Mouse (Mus musculus) stomach, postnatal 0 days (tissue): ENCODE data around the gene Snd1. TPM values are rescaled to one million over a fixed set of nuclear protein-coding genes. Genes with fewer than 3 reads are reported as not detected.
A peak's percentile ranks its signal among the peaks of the same experiment; 100 is the strongest.

Source experiments
- ATAC-seq: fragments of 200-750 bp; cut with Nextera tagmentation; 2 replicates; pipeline ENCODE4 v1.8.0; 2017; ENCODE audit not compliant: low FRiP score, low TSS enrichment
- DNase-seq: peaks from one replicate; pipeline ENCODE4 v3.0.0-alpha.2; 2016; ENCODE audit warnings: low spot score
- H3K27ac ChIP-seq: fragments of 300-500 bp; sonication (generic); replicated peaks from 2 replicates; pipeline ENCODE4 v1.5.1; 2014; ENCODE audit warnings: mild to moderate bottlenecking, control low read depth
- H3K27me3 ChIP-seq: fragments of 300-500 bp; sonication (generic); 2 replicates; pipeline ENCODE4 v1.6.1; 2014; ENCODE audit warnings: low read length; ENCODE audit not compliant: control insufficient read depth, insufficient read depth
- H3K36me3 ChIP-seq: fragments of 300-500 bp; sonication (generic); 2 replicates; pipeline ENCODE4 v1.6.1; 2014; ENCODE audit warnings: low read length, mixed read lengths; ENCODE audit not compliant: control insufficient read depth, insufficient read depth
- H3K4me1 ChIP-seq: fragments of 300-500 bp; sonication (generic); replicated peaks from 2 replicates; pipeline ENCODE4 v1.6.1; 2014; ENCODE audit warnings: antibody characterized with exemption; ENCODE audit not compliant: control insufficient read depth, insufficient read depth
- H3K4me2 ChIP-seq: fragments of 300-500 bp; sonication (generic); replicated peaks from 2 replicates; pipeline ENCODE4 v1.6.1; 2014; ENCODE audit warnings: low read depth, mild to moderate bottlenecking, control low read depth, moderate library complexity
- H3K4me3 ChIP-seq: fragments of 300-500 bp; sonication (generic); 2 replicates; pipeline ENCODE4 v1.5.1; 2014; ENCODE audit warnings: low read depth, low read length, control low read depth
- H3K9ac ChIP-seq: fragments of 300-500 bp; sonication (generic); 2 replicates; pipeline ENCODE4 v1.6.1; 2014; ENCODE audit warnings: mild to moderate bottlenecking, low read length, control low read depth, mixed read lengths
- H3K9me3 ChIP-seq: fragments of 300-500 bp; sonication (generic); 2 replicates; pipeline ENCODE4 v1.6.1; 2016; ENCODE audit warnings: low read length; ENCODE audit not compliant: control insufficient read depth
- CTCF ChIP-seq: IDR thresholded peaks from 2 replicates; pipeline ENCODE4 v1.5.1; 2016; ENCODE audit warnings: antibody characterized with exemption, low read depth, mild to moderate bottlenecking, moderate library complexity
- EP300 ChIP-seq: optimal IDR thresholded peaks from 2 replicates; pipeline ENCODE3; 2016; ENCODE audit warnings: antibody characterized with exemption
- WGBS: fragments of 180-500 bp; shearing (Covaris S2); extraction: QIAGEN DNeasy Blood & Tissue Kit; methylation state at CpG from one replicate; pipeline ENCODE4 v1.1.7; 2014; 5-methylcytosine and 5-hydroxymethylcytosine counted together
- polyA plus RNA-seq: library from polyadenylated mRNA; unstranded; fragments of >200 nt; fragmentation: Nextera tagmentation; extraction: Ambion mirVana; gene quantifications from 2 replicates; pipeline ENCODE4 v1.2.1, GENCODE M21; 2015

Gene Snd1
- polyA plus RNA-seq, 1 experiment from 2014 or later = 81.3 TPM

- Histone ChIP-seq H3K4me3 (no peak overlapping the region), H3K36me3 (no peaks in the 10 kb centered on the region), H3K4me1 (no peaks in the 10 kb centered on the region), H3K9ac (no peak overlapping the region), H3K27me3 (no peaks in the 10 kb centered on the region), H3K4me2 (no peak overlapping the region), H3K27ac (no peak overlapping the region), H3K9me3 (no peaks in the 10 kb centered on the region)
- no peak for TF ChIP-seq EP300
- no peak for TF ChIP-seq CTCF
- DNase-seq (no peak), ATAC-seq (0 out of 2 replicates have a peak, but pooled peaks have one; percentile 59)
- WGBS = 54% methylated on average over 6 of the region's 6 CpGs
Measured at GRCm38 (mm10) chr6:28731246-28731645, 256.3 kb downstream of the Snd1 start.

- H3K27ac ChIP-seq = no peak overlapping the region
- TF ChIP-seq CTCF (no peak), EP300 (no peak)
- no peak overlapping the region for H3K9ac ChIP-seq
- H3K27me3 ChIP-seq = no peaks in the 10 kb centered on the region
- no peaks in the 10 kb centered on the region for H3K9me3 ChIP-seq
- WGBS = 55% methylated on average over 5 of the region's 5 CpGs
- ATAC-seq = 0 out of 2 replicates have a peak, but pooled peaks have one; percentile 32
- H3K4me2 ChIP-seq = no peak overlapping the region
- no peak overlapping the region for H3K4me3 ChIP-seq
- DNase-seq = no peak
- no peaks in the 10 kb centered on the region for H3K4me1 ChIP-seq
- no peaks in the 10 kb centered on the region for H3K36me3 ChIP-seq
Measured at GRCm38 (mm10) chr6:28733884-28734647, 259.1 kb downstream of the Snd1 start.

GRCm38 (mm10) chr6:28735116-28735515 lies 260.2 kb downstream of the Snd1 start:
- no peaks in the 10 kb centered on the region for H3K9me3 ChIP-seq
- TF ChIP-seq CTCF (peak; percentile 26), EP300 (no peak)
- no peaks in the 10 kb centered on the region for H3K27me3 ChIP-seq
- no peaks in the 10 kb centered on the region for H3K36me3 ChIP-seq
- H3K9ac ChIP-seq = no peak overlapping the region
- peak; percentile 65; the same call in 1 of the 2 replicates for ATAC-seq
- DNase-seq = peak; percentile 58
- no peak overlapping the region for H3K4me2 ChIP-seq
- WGBS = 45% methylated on average over 9 of the region's 9 CpGs
- no peak overlapping the region for H3K27ac ChIP-seq
- H3K4me3 ChIP-seq = no peak overlapping the region
- H3K4me1 ChIP-seq = no peaks in the 10 kb centered on the region

- Histone ChIP-seq H3K4me3 (no peak overlapping the region), H3K4me1 (no peaks in the 10 kb centered on the region), H3K4me2 (no peak overlapping the region), H3K36me3 (no peaks in the 10 kb centered on the region), H3K9ac (no peak overlapping the region), H3K27me3 (no peaks in the 10 kb centered on the region), H3K9me3 (no peaks in the 10 kb centered on the region), H3K27ac (no peak overlapping the region)
- TF ChIP-seq CTCF = no peak
- no peak for TF ChIP-seq EP300
- WGBS = 65% methylated on average over 7 of the region's 7 CpGs
- no peak for DNase-seq
- ATAC-seq = no peak
Measured at GRCm38 (mm10) chr6:28736665-28737064, 261.7 kb downstream of the Snd1 start.

- Histone ChIP-seq H3K4me3 (no peak overlapping the region), H3K27ac (no peak overlapping the region), H3K27me3 (no peaks in the 10 kb centered on the region), H3K9ac (no peak overlapping the region), H3K36me3 (no peaks in the 10 kb centered on the region), H3K4me1 (no peaks in the 10 kb centered on the region), H3K9me3 (no peaks in the 10 kb centered on the region), H3K4me2 (no peak overlapping the region)
- no peak for DNase-seq
- ATAC-seq = no peak
- WGBS = 64% methylated on average over 1 of the region's 1 CpGs
- TF ChIP-seq CTCF = no peak
- TF ChIP-seq EP300 = no peak
Measured at GRCm38 (mm10) chr6:28737601-28738000, 262.7 kb downstream of the Snd1 start.

- H3K9ac ChIP-seq = no peak overlapping the region
- H3K4me1 ChIP-seq = no peaks in the 10 kb centered on the region
- no peak overlapping the region for H3K27ac ChIP-seq
- TF ChIP-seq EP300 (no peak), CTCF (no peak)
- H3K4me3 ChIP-seq = no peak overlapping the region
- 18% methylated on average over 1 of the region's 1 CpGs for WGBS
- DNase-seq (no peak), ATAC-seq (no peak)
- no peaks in the 10 kb centered on the region; the same call in 1 of the 2 replicates for H3K36me3 ChIP-seq
- H3K27me3 ChIP-seq = no peaks in the 10 kb centered on the region
- H3K4me2 ChIP-seq = no peak overlapping the region
- no peaks in the 10 kb centered on the region for H3K9me3 ChIP-seq
Measured at GRCm38 (mm10) chr6:28743586-28743985, 268.6 kb downstream of the Snd1 start.
